Mouse (Mus musculus): ENCODE measurements around the gene Adgrl3. TPM values are rescaled to one million over a fixed set of nuclear protein-coding genes. Genes with fewer than 3 reads are reported as not detected.
A peak's percentile ranks its signal among the peaks of the same experiment; 100 is the strongest.

Adgrl3 gene
- polyA plus RNA-seq, 1 experiment = 0.36 TPM

- no peaks in the 10 kb centered on the region for H3K27me3 ChIP-seq (ENCODE audit: control insufficient read depth, insufficient read depth, low read length, poor library complexity, severe bottlenecking)
- no peaks in the 10 kb centered on the region for H3K36me3 ChIP-seq (ENCODE audit: control insufficient read depth, insufficient read depth, low read length, poor library complexity, severe bottlenecking)
- H3K9ac ChIP-seq (ENCODE audit: low read depth, poor library complexity, severe bottlenecking) = no peak overlapping the region
- no peak overlapping the region for H3K4me3 ChIP-seq (ENCODE audit: low read depth, low read length)
- TF ChIP-seq POLR2A (IDR thresholded peaks at IDR 0.05; ENCODE audit: insufficient read depth, low read length) (no peak), CTCF (IDR thresholded peaks at IDR 0.05; ENCODE audit: low read depth, low read length) (no peak), EP300 (IDR thresholded peaks at IDR 0.05; ENCODE audit: insufficient read depth, low read depth, low read length) (no peak)
- no peaks in the 10 kb centered on the region for H3K9me3 ChIP-seq (replicated peaks; ENCODE audit: control insufficient read depth, insufficient read depth, low read length, poor library complexity, severe bottlenecking)
- no peaks in the 10 kb centered on the region for H3K4me1 ChIP-seq (ENCODE audit: control insufficient read depth, insufficient read depth, low read length)
- H3K27ac ChIP-seq (ENCODE audit: insufficient read depth, low read length) = no peak overlapping the region
Observed at GRCm38 (mm10) chr5:81757093-81757725, 737.3 kb downstream of the Adgrl3 start.

GRCm38 (mm10) chr5:81776234-81776633 is 756.3 kb downstream of the Adgrl3 start:
- no peaks in the 10 kb centered on the region for H3K27me3 ChIP-seq (ENCODE audit: control insufficient read depth, insufficient read depth, low read length, poor library complexity, severe bottlenecking)
- H3K4me3 ChIP-seq (ENCODE audit: low read depth, low read length) = no peak overlapping the region
- H3K36me3 ChIP-seq (ENCODE audit: control insufficient read depth, insufficient read depth, low read length, poor library complexity, severe bottlenecking) = no peaks in the 10 kb centered on the region
- H3K4me1 ChIP-seq (ENCODE audit: control insufficient read depth, insufficient read depth, low read length) = no peaks in the 10 kb centered on the region
- no peak overlapping the region for H3K9ac ChIP-seq (ENCODE audit: low read depth, poor library complexity, severe bottlenecking)
- no peaks in the 10 kb centered on the region for H3K9me3 ChIP-seq (replicated peaks; ENCODE audit: control insufficient read depth, insufficient read depth, low read length, poor library complexity, severe bottlenecking)
- TF ChIP-seq CTCF (IDR thresholded peaks at IDR 0.05; ENCODE audit: low read depth, low read length) (no peak), POLR2A (IDR thresholded peaks at IDR 0.05; ENCODE audit: insufficient read depth, low read length) (no peak), EP300 (IDR thresholded peaks at IDR 0.05; ENCODE audit: insufficient read depth, low read depth, low read length) (no peak)
- H3K27ac ChIP-seq (ENCODE audit: insufficient read depth, low read length) = no peak overlapping the region

- no peaks in the 10 kb centered on the region for H3K4me1 ChIP-seq (ENCODE audit: control insufficient read depth, insufficient read depth, low read length)
- H3K9me3 ChIP-seq (replicated peaks; ENCODE audit: control insufficient read depth, insufficient read depth, low read length, poor library complexity, severe bottlenecking) = no peaks in the 10 kb centered on the region
- H3K27me3 ChIP-seq (ENCODE audit: control insufficient read depth, insufficient read depth, low read length, poor library complexity, severe bottlenecking) = no peaks in the 10 kb centered on the region
- no peak overlapping the region for H3K4me3 ChIP-seq (ENCODE audit: low read depth, low read length)
- no peak overlapping the region for H3K27ac ChIP-seq (ENCODE audit: insufficient read depth, low read length)
- TF ChIP-seq EP300 (IDR thresholded peaks at IDR 0.05; ENCODE audit: insufficient read depth, low read depth, low read length) = no peak
- no peak for TF ChIP-seq POLR2A (IDR thresholded peaks at IDR 0.05; ENCODE audit: insufficient read depth, low read length)
- TF ChIP-seq CTCF (IDR thresholded peaks at IDR 0.05; ENCODE audit: low read depth, low read length) = no peak
- H3K9ac ChIP-seq (ENCODE audit: low read depth, poor library complexity, severe bottlenecking) = no peak overlapping the region
- H3K36me3 ChIP-seq (ENCODE audit: control insufficient read depth, insufficient read depth, low read length, poor library complexity, severe bottlenecking) = no peaks in the 10 kb centered on the region
Observed at GRCm38 (mm10) chr5:81776746-81777145, 756.8 kb downstream of the Adgrl3 start.

GRCm38 (mm10) chr5:81784770-81785169 is 764.8 kb downstream of the Adgrl3 start:
- TF ChIP-seq EP300 (IDR thresholded peaks at IDR 0.05; ENCODE audit: insufficient read depth, low read depth, low read length) (no peak), POLR2A (IDR thresholded peaks at IDR 0.05; ENCODE audit: insufficient read depth, low read length) (no peak), CTCF (IDR thresholded peaks at IDR 0.05; ENCODE audit: low read depth, low read length) (no peak)
- no peaks in the 10 kb centered on the region for H3K27me3 ChIP-seq (ENCODE audit: control insufficient read depth, insufficient read depth, low read length, poor library complexity, severe bottlenecking)
- no peak overlapping the region for H3K4me3 ChIP-seq (ENCODE audit: low read depth, low read length)
- H3K36me3 ChIP-seq (ENCODE audit: control insufficient read depth, insufficient read depth, low read length, poor library complexity, severe bottlenecking) = no peaks in the 10 kb centered on the region
- H3K27ac ChIP-seq (ENCODE audit: insufficient read depth, low read length) = no peak overlapping the region
- no peaks in the 10 kb centered on the region for H3K9me3 ChIP-seq (replicated peaks; ENCODE audit: control insufficient read depth, insufficient read depth, low read length, poor library complexity, severe bottlenecking)
- no peaks in the 10 kb centered on the region for H3K4me1 ChIP-seq (ENCODE audit: control insufficient read depth, insufficient read depth, low read length)
- no peak overlapping the region for H3K9ac ChIP-seq (ENCODE audit: low read depth, poor library complexity, severe bottlenecking)

- Histone ChIP-seq H3K9me3 (replicated peaks; ENCODE audit: control insufficient read depth, insufficient read depth, low read length, poor library complexity, severe bottlenecking) (no peaks in the 10 kb centered on the region), H3K27me3 (ENCODE audit: control insufficient read depth, insufficient read depth, low read length, poor library complexity, severe bottlenecking) (no peaks in the 10 kb centered on the region), H3K4me1 (ENCODE audit: control insufficient read depth, insufficient read depth, low read length) (no peaks in the 10 kb centered on the region), H3K36me3 (ENCODE audit: control insufficient read depth, insufficient read depth, low read length, poor library complexity, severe bottlenecking) (no peaks in the 10 kb centered on the region), H3K27ac (ENCODE audit: insufficient read depth, low read length) (no peak overlapping the region), H3K4me3 (ENCODE audit: low read depth, low read length) (no peak overlapping the region), H3K9ac (ENCODE audit: low read depth, poor library complexity, severe bottlenecking) (no peak overlapping the region)
- no peak for TF ChIP-seq EP300 (IDR thresholded peaks at IDR 0.05; ENCODE audit: insufficient read depth, low read depth, low read length)
Observed at GRCm38 (mm10) chr5:81790710-81791109, 770.8 kb downstream of the Adgrl3 start.

GRCm38 (mm10) chr5:81794125-81794524 is 774.2 kb downstream of the Adgrl3 start:
- Histone ChIP-seq H3K9me3 (replicated peaks; ENCODE audit: control insufficient read depth, insufficient read depth, low read length, poor library complexity, severe bottlenecking) (no peaks in the 10 kb centered on the region), H3K4me1 (ENCODE audit: control insufficient read depth, insufficient read depth, low read length) (no peaks in the 10 kb centered on the region), H3K4me3 (ENCODE audit: low read depth, low read length) (peak overlapping the region; percentile 27; the same call in 1 of the 2 replicates), H3K27ac (ENCODE audit: insufficient read depth, low read length) (no peak overlapping the region), H3K36me3 (ENCODE audit: control insufficient read depth, insufficient read depth, low read length, poor library complexity, severe bottlenecking) (no peaks in the 10 kb centered on the region), H3K9ac (ENCODE audit: low read depth, poor library complexity, severe bottlenecking) (no peak overlapping the region), H3K27me3 (ENCODE audit: control insufficient read depth, insufficient read depth, low read length, poor library complexity, severe bottlenecking) (no peaks in the 10 kb centered on the region)
- TF ChIP-seq POLR2A (IDR thresholded peaks at IDR 0.05; ENCODE audit: insufficient read depth, low read length) (no peak), EP300 (IDR thresholded peaks at IDR 0.05; ENCODE audit: insufficient read depth, low read depth, low read length) (no peak), CTCF (IDR thresholded peaks at IDR 0.05; ENCODE audit: low read depth, low read length) (no peak)
